Mouse (Mus musculus): ENCODE results near the gene Fam160a1. TPM values are rescaled to one million over a fixed set of nuclear protein-coding genes. Genes with fewer than 3 reads are reported as not detected.
A peak's percentile ranks its signal among the peaks of the same experiment; 100 is the strongest.

The Fam160a1 gene
- polyA plus RNA-seq, 1 experiment from 2014 or later = 0.64 TPM

- Histone ChIP-seq H3K4me1 (replicated peaks; ENCODE audit: control insufficient read depth, insufficient read depth, low read length) (no peaks in the 10 kb centered on the region), H3K4me3 (ENCODE audit: low read depth, low read length) (no peak overlapping the region), H3K9me3 (ENCODE audit: control insufficient read depth, low read length) (no peaks in the 10 kb centered on the region), H3K27me3 (ENCODE audit: control insufficient read depth, insufficient read depth, low read length) (no peaks in the 10 kb centered on the region), H3K9ac (ENCODE audit: low read length) (no peak overlapping the region), H3K4me2 (ENCODE audit: low read depth, low read length, severe bottlenecking) (no peak overlapping the region), H3K27ac (ENCODE audit: low read depth, low read length) (no peak overlapping the region), H3K36me3 (ENCODE audit: control insufficient read depth, insufficient read depth, low read length) (no peaks in the 10 kb centered on the region)
- no peak for DNase-seq (ENCODE audit: low spot score)
- no peak for ATAC-seq (replicated peaks; ENCODE audit: low FRiP score)
- WGBS = 91% methylated on average over 6 of the region's 6 CpGs
Measured at GRCm38 (mm10) chr3:85669844-85670243, 147.2 kb downstream of the Fam160a1 start.

- Histone ChIP-seq H3K9me3 (ENCODE audit: control insufficient read depth, low read length) (no peaks in the 10 kb centered on the region), H3K4me1 (replicated peaks; ENCODE audit: control insufficient read depth, insufficient read depth, low read length) (no peaks in the 10 kb centered on the region), H3K36me3 (ENCODE audit: control insufficient read depth, insufficient read depth, low read length) (no peaks in the 10 kb centered on the region), H3K4me2 (ENCODE audit: low read depth, low read length, severe bottlenecking) (no peak overlapping the region), H3K9ac (ENCODE audit: low read length) (no peak overlapping the region), H3K27me3 (ENCODE audit: control insufficient read depth, insufficient read depth, low read length) (no peaks in the 10 kb centered on the region), H3K4me3 (ENCODE audit: low read depth, low read length) (no peak overlapping the region), H3K27ac (ENCODE audit: low read depth, low read length) (no peak overlapping the region)
- DNase-seq (ENCODE audit: low spot score) (no peak), ATAC-seq (replicated peaks; ENCODE audit: low FRiP score) (no peak)
- 89% methylated on average over 6 of the region's 6 CpGs for WGBS
Measured at GRCm38 (mm10) chr3:85667683-85668082, 149.4 kb downstream of the Fam160a1 start.

GRCm38 (mm10) chr3:85666736-85667135 lies 150.4 kb downstream of the Fam160a1 start:
- 91% methylated on average over 12 of the region's 12 CpGs for WGBS
- H3K9me3 ChIP-seq (ENCODE audit: control insufficient read depth, low read length) = no peaks in the 10 kb centered on the region
- H3K4me1 ChIP-seq (replicated peaks; ENCODE audit: control insufficient read depth, insufficient read depth, low read length) = no peaks in the 10 kb centered on the region
- H3K27ac ChIP-seq (ENCODE audit: low read depth, low read length) = no peak overlapping the region
- ATAC-seq (replicated peaks; ENCODE audit: low FRiP score) = no peak
- no peak overlapping the region for H3K9ac ChIP-seq (ENCODE audit: low read length)
- H3K4me2 ChIP-seq (ENCODE audit: low read depth, low read length, severe bottlenecking) = no peak overlapping the region
- H3K27me3 ChIP-seq (ENCODE audit: control insufficient read depth, insufficient read depth, low read length) = no peaks in the 10 kb centered on the region
- no peak for DNase-seq (ENCODE audit: low spot score)
- H3K4me3 ChIP-seq (ENCODE audit: low read depth, low read length) = no peak overlapping the region
- no peaks in the 10 kb centered on the region for H3K36me3 ChIP-seq (ENCODE audit: control insufficient read depth, insufficient read depth, low read length)

- Histone ChIP-seq H3K9me3 (ENCODE audit: control insufficient read depth, low read length) (no peaks in the 10 kb centered on the region), H3K4me2 (ENCODE audit: low read depth, low read length, severe bottlenecking) (no peak overlapping the region), H3K27ac (ENCODE audit: low read depth, low read length) (no peak overlapping the region), H3K4me3 (ENCODE audit: low read depth, low read length) (no peak overlapping the region), H3K4me1 (replicated peaks; ENCODE audit: control insufficient read depth, insufficient read depth, low read length) (no peaks in the 10 kb centered on the region), H3K27me3 (ENCODE audit: control insufficient read depth, insufficient read depth, low read length) (no peaks in the 10 kb centered on the region), H3K9ac (ENCODE audit: low read length) (no peak overlapping the region), H3K36me3 (ENCODE audit: control insufficient read depth, insufficient read depth, low read length) (no peaks in the 10 kb centered on the region)
- ATAC-seq (replicated peaks; ENCODE audit: low FRiP score) (no peak), DNase-seq (ENCODE audit: low spot score) (no peak)
- WGBS = 85% methylated on average over 3 of the region's 3 CpGs
Measured at GRCm38 (mm10) chr3:85666166-85666565, 150.9 kb downstream of the Fam160a1 start.

GRCm38 (mm10) chr3:85664591-85665171 lies 152.4 kb downstream of the Fam160a1 start:
- no peak overlapping the region for H3K4me3 ChIP-seq (ENCODE audit: low read depth, low read length)
- no peaks in the 10 kb centered on the region for H3K4me1 ChIP-seq (replicated peaks; ENCODE audit: control insufficient read depth, insufficient read depth, low read length)
- ATAC-seq (replicated peaks; ENCODE audit: low FRiP score) (no peak), DNase-seq (ENCODE audit: low spot score) (no peak)
- 89% methylated on average over 10 of the region's 10 CpGs for WGBS
- H3K36me3 ChIP-seq (ENCODE audit: control insufficient read depth, insufficient read depth, low read length) = no peaks in the 10 kb centered on the region
- no peak overlapping the region for H3K9ac ChIP-seq (ENCODE audit: low read length)
- H3K27ac ChIP-seq (ENCODE audit: low read depth, low read length) = no peak overlapping the region
- H3K27me3 ChIP-seq (ENCODE audit: control insufficient read depth, insufficient read depth, low read length) = no peaks in the 10 kb centered on the region
- H3K9me3 ChIP-seq (ENCODE audit: control insufficient read depth, low read length) = no peaks in the 10 kb centered on the region
- no peak overlapping the region for H3K4me2 ChIP-seq (ENCODE audit: low read depth, low read length, severe bottlenecking)

GRCm38 (mm10) chr3:85663826-85664225 lies 153.3 kb downstream of the Fam160a1 start:
- Histone ChIP-seq H3K9me3 (ENCODE audit: control insufficient read depth, low read length) (no peaks in the 10 kb centered on the region), H3K4me1 (replicated peaks; ENCODE audit: control insufficient read depth, insufficient read depth, low read length) (no peaks in the 10 kb centered on the region), H3K36me3 (ENCODE audit: control insufficient read depth, insufficient read depth, low read length) (no peaks in the 10 kb centered on the region), H3K9ac (ENCODE audit: low read length) (no peak overlapping the region), H3K27me3 (ENCODE audit: control insufficient read depth, insufficient read depth, low read length) (no peaks in the 10 kb centered on the region), H3K4me3 (ENCODE audit: low read depth, low read length) (no peak overlapping the region), H3K27ac (ENCODE audit: low read depth, low read length) (no peak overlapping the region), H3K4me2 (ENCODE audit: low read depth, low read length, severe bottlenecking) (no peak overlapping the region)
- 78% methylated on average over 5 of the region's 5 CpGs for WGBS
- DNase-seq (ENCODE audit: low spot score) = no peak
- no peak for ATAC-seq (replicated peaks; ENCODE audit: low FRiP score)

- DNase-seq (ENCODE audit: low spot score) = peak; percentile 25
- no peak for ATAC-seq (replicated peaks; ENCODE audit: low FRiP score)
- H3K36me3 ChIP-seq (ENCODE audit: control insufficient read depth, insufficient read depth, low read length) = no peaks in the 10 kb centered on the region
- 78% methylated on average over 10 of the region's 10 CpGs for WGBS
- H3K9ac ChIP-seq (ENCODE audit: low read length) = no peak overlapping the region
- H3K4me2 ChIP-seq (ENCODE audit: low read depth, low read length, severe bottlenecking) = no peak overlapping the region
- H3K9me3 ChIP-seq (ENCODE audit: control insufficient read depth, low read length) = no peaks in the 10 kb centered on the region
- H3K4me1 ChIP-seq (replicated peaks; ENCODE audit: control insufficient read depth, insufficient read depth, low read length) = no peaks in the 10 kb centered on the region
- H3K27me3 ChIP-seq (ENCODE audit: control insufficient read depth, insufficient read depth, low read length) = no peaks in the 10 kb centered on the region
- no peak overlapping the region for H3K4me3 ChIP-seq (ENCODE audit: low read depth, low read length)
- no peak overlapping the region for H3K27ac ChIP-seq (ENCODE audit: low read depth, low read length)
Measured at GRCm38 (mm10) chr3:85661926-85662813, 154.9 kb downstream of the Fam160a1 start.

- Histone ChIP-seq H3K9me3 (ENCODE audit: control insufficient read depth, low read length) (no peaks in the 10 kb centered on the region), H3K27ac (ENCODE audit: low read depth, low read length) (no peak overlapping the region), H3K4me2 (ENCODE audit: low read depth, low read length, severe bottlenecking) (no peak overlapping the region), H3K9ac (ENCODE audit: low read length) (no peak overlapping the region), H3K36me3 (ENCODE audit: control insufficient read depth, insufficient read depth, low read length) (no peaks in the 10 kb centered on the region), H3K27me3 (ENCODE audit: control insufficient read depth, insufficient read depth, low read length) (no peaks in the 10 kb centered on the region), H3K4me1 (replicated peaks; ENCODE audit: control insufficient read depth, insufficient read depth, low read length) (no peaks in the 10 kb centered on the region), H3K4me3 (ENCODE audit: low read depth, low read length) (no peak overlapping the region)
- ATAC-seq (replicated peaks; ENCODE audit: low FRiP score) (no peak), DNase-seq (ENCODE audit: low spot score) (no peak)
- 92% methylated on average over 7 of the region's 7 CpGs for WGBS
Measured at GRCm38 (mm10) chr3:85659681-85660080, 157.4 kb downstream of the Fam160a1 start.

GRCm38 (mm10) chr3:85655538-85655937 lies 161.6 kb downstream of the Fam160a1 start:
- H3K27me3 ChIP-seq (ENCODE audit: control insufficient read depth, insufficient read depth, low read length) = no peaks in the 10 kb centered on the region
- H3K4me2 ChIP-seq (ENCODE audit: low read depth, low read length, severe bottlenecking) = no peak overlapping the region
- 97% methylated on average over 3 of the region's 3 CpGs for WGBS
- DNase-seq (ENCODE audit: low spot score) = no peak
- no peak overlapping the region for H3K4me3 ChIP-seq (ENCODE audit: low read depth, low read length)
- H3K4me1 ChIP-seq (replicated peaks; ENCODE audit: control insufficient read depth, insufficient read depth, low read length) = no peaks in the 10 kb centered on the region
- no peak overlapping the region for H3K27ac ChIP-seq (ENCODE audit: low read depth, low read length)
- H3K36me3 ChIP-seq (ENCODE audit: control insufficient read depth, insufficient read depth, low read length) = no peaks in the 10 kb centered on the region
- H3K9ac ChIP-seq (ENCODE audit: low read length) = no peak overlapping the region
- no peak for ATAC-seq (replicated peaks; ENCODE audit: low FRiP score)
- H3K9me3 ChIP-seq (ENCODE audit: control insufficient read depth, low read length) = no peaks in the 10 kb centered on the region
